Mouse (Mus musculus) liver, postnatal 0 days (tissue): ENCODE data around the gene Batf. TPM values are rescaled to one million over a fixed set of nuclear protein-coding genes. Genes with fewer than 3 reads are reported as not detected.

ENCODE experiments used
- ATAC-seq: fragments of 200-750 bp; cut with Nextera tagmentation; 2 replicates; pipeline ENCODE4 v1.8.0; 2017; ENCODE audit warnings: mild to moderate bottlenecking, moderate library complexity
- DNase-seq: peaks from one replicate; pipeline ENCODE4 v3.0.0-alpha.2; 2016
- H3K27ac ChIP-seq: fragments of 300-500 bp; sonication (generic); 2 replicates; pipeline ENCODE4 v1.5.1; 2014; ENCODE audit warnings: antibody characterized with exemption, moderate library complexity, mild to moderate bottlenecking, low read depth
- H3K27me3 ChIP-seq: fragments of 300-500 bp; sonication (generic); 2 replicates; pipeline ENCODE4 v1.6.1; 2014; ENCODE audit warnings: low read length, control low read depth, mixed read lengths; ENCODE audit not compliant: insufficient read depth
- H3K36me3 ChIP-seq: fragments of 300-500 bp; sonication (generic); replicated peaks from 2 replicates; pipeline ENCODE4 v1.6.1; 2014; ENCODE audit warnings: mild to moderate bottlenecking, control low read depth, low read length, moderate library complexity, mixed read lengths; ENCODE audit not compliant: insufficient read depth
- H3K4me1 ChIP-seq: fragments of 300-500 bp; sonication (generic); 2 replicates; pipeline ENCODE4 v1.6.1; 2014; ENCODE audit warnings: antibody characterized with exemption, mild to moderate bottlenecking, control low read depth; ENCODE audit not compliant: insufficient read depth
- H3K4me2 ChIP-seq: fragments of 300-500 bp; sonication (generic); 2 replicates; pipeline ENCODE4 v1.6.1; 2014; ENCODE audit warnings: low read depth, mild to moderate bottlenecking, low read length, moderate library complexity, mixed read lengths
- H3K4me3 ChIP-seq: fragments of 300-500 bp; sonication (generic); 2 replicates; pipeline ENCODE4 v1.5.1; 2014; ENCODE audit warnings: low read depth, low read length
- H3K9ac ChIP-seq: fragments of 300-500 bp; sonication (generic); replicated peaks from 2 replicates; pipeline ENCODE4 v1.6.1; 2014; ENCODE audit warnings: mild to moderate bottlenecking, moderate library complexity
- H3K9me3 ChIP-seq: fragments of 300-500 bp; sonication (generic); 2 replicates; pipeline ENCODE4 v1.6.1; 2016; ENCODE audit warnings: mild to moderate bottlenecking, control low read depth, low read length, mixed read lengths
- CTCF ChIP-seq: sonication (generic); IDR thresholded peaks from 2 replicates; pipeline ENCODE4 v1.5.1; 2016; ENCODE audit warnings: antibody characterized with exemption, low read depth
- EP300 ChIP-seq: IDR thresholded peaks from 2 replicates; pipeline ENCODE4 v1.6.1; 2016; ENCODE audit warnings: antibody characterized with exemption, low read depth, mild to moderate bottlenecking
- WGBS: fragments of 180-500 bp; shearing (Covaris S2); extraction: QIAGEN DNeasy Blood & Tissue Kit; methylation state at CpG from one replicate; pipeline ENCODE4 v1.1.7; 2014; ENCODE audit not compliant: insufficient replicate concordance; 5-methylcytosine and 5-hydroxymethylcytosine counted together
- polyA plus RNA-seq: library from polyadenylated mRNA; unstranded; fragments of >200 nt; fragmentation: Nextera tagmentation; extraction: Ambion mirVana; gene quantifications from 2 replicates; pipeline ENCODE4 v1.2.1, GENCODE M21; 2015

Batf gene
- polyA plus RNA-seq, 1 experiment from 2014 or later, result 3.3 TPM

DNA sequence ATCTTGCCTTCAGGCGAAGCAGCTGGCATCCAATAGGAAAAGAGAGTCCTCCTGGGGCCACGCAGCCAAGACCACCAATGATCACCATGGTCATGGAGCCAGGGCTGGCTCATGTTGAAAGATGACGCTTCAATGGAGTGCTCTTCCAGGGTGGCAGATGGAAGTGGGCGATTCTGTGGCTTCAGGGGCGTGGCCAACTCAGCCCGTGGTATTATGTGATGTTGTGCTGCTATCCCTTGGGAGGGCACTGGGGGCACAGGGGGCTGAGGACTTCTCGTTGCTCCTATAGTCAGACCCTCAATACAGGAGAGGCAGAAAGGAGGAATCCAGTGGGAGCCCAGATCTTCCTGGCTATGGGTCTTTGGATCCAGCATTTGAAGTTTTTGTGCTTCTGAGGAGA is 18.1 kb downstream of the Batf start:
- H3K27ac ChIP-seq, result peak overlapping the region; percentile 83
- H3K36me3 ChIP-seq, result no peaks in the 10 kb centered on the region
- H3K9ac ChIP-seq, result no peak overlapping the region
- 30% methylated on average over 7 of the region's 7 CpGs for WGBS
- H3K4me2 ChIP-seq, result peak overlapping the region; percentile 91
- peak; percentile 37; the same call in 1 of the 2 replicates for ATAC-seq
- no peaks in the 10 kb centered on the region for H3K9me3 ChIP-seq
- DNase-seq, result peak; percentile 51
- TF ChIP-seq CTCF (no peak), EP300 (no peak)
- peaks cover 19% of the 10 kb centered on the region for H3K4me1 ChIP-seq
- H3K4me3 ChIP-seq, result no peak overlapping the region
- H3K27me3 ChIP-seq, result no peaks in the 10 kb centered on the region

GRCm38 (mm10) chr12:85705002-85705830 is 18.7 kb downstream of the Batf start:
- TF ChIP-seq CTCF, result peak; percentile 20
- 0 out of 2 replicates have a peak, but pooled peaks have one; percentile 0 for TF ChIP-seq EP300
- Histone ChIP-seq H3K4me3 (peak overlapping the region; percentile 54), H3K4me2 (peak overlapping the region; percentile 91), H3K27me3 (no peaks in the 10 kb centered on the region), H3K36me3 (no peaks in the 10 kb centered on the region), H3K4me1 (peaks cover 19% of the 10 kb centered on the region), H3K27ac (peak overlapping the region; percentile 83), H3K9ac (peak overlapping the region; percentile 67), H3K9me3 (no peaks in the 10 kb centered on the region)
- peak; percentile 90 for ATAC-seq
- DNase-seq, result peak; percentile 85
- WGBS, result 7% methylated on average over 20 of the region's 20 CpGs

- H3K27me3 ChIP-seq, result no peaks in the 10 kb centered on the region
- H3K4me2 ChIP-seq, result peak overlapping the region; percentile 91
- ATAC-seq (no peak), DNase-seq (no peak)
- H3K9ac ChIP-seq, result peak overlapping the region; percentile 67
- H3K4me3 ChIP-seq, result peak overlapping the region; percentile 54
- H3K27ac ChIP-seq, result peak overlapping the region; percentile 83
- 16% methylated on average over 17 of the region's 17 CpGs for WGBS
- TF ChIP-seq EP300, result no peak
- no peak for TF ChIP-seq CTCF
- H3K4me1 ChIP-seq, result peaks cover 19% of the 10 kb centered on the region
- H3K36me3 ChIP-seq, result no peaks in the 10 kb centered on the region
- H3K9me3 ChIP-seq, result no peaks in the 10 kb centered on the region
These were observed 19.5 kb downstream of the Batf start for GRCm38 (mm10) chr12:85705831-85706530.

- Histone ChIP-seq H3K27me3 (no peaks in the 10 kb centered on the region), H3K9ac (no peak overlapping the region), H3K36me3 (no peaks in the 10 kb centered on the region), H3K4me3 (no peak overlapping the region), H3K4me2 (no peak overlapping the region), H3K27ac (no peak overlapping the region), H3K9me3 (no peaks in the 10 kb centered on the region), H3K4me1 (peaks cover 19% of the 10 kb centered on the region)
- no peak for ATAC-seq
- WGBS, result 75% methylated on average over 4 of the region's 4 CpGs
- DNase-seq, result no peak
- TF ChIP-seq CTCF (no peak), EP300 (no peak)
These were observed 20.4 kb downstream of the Batf start for GRCm38 (mm10) chr12:85706906-85707305.

DNA sequence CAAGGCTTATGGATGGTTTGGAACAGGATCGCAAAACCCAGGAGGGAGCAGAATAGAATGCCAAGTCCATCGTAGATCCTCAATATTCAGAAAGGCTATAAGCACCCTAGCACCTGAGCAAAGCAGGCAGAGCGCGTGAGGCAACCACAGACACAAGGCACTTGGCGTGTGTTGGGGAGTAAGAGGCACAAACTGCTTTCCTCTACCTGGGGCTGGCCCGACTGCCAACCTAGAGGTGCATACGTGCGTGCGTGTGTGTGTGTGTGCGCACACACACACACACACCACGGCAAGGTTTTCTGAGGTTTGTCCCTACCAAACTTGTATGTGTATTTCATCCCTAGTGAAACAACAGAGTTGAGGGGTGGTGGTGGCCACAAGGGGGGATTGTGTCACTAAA is 20.9 kb downstream of the Batf start:
- 87% methylated on average over 11 of the region's 11 CpGs for WGBS
- TF ChIP-seq CTCF (no peak), EP300 (no peak)
- H3K27ac ChIP-seq, result no peak overlapping the region

GRCm38 (mm10) chr12:85708556-85708955 is 22.1 kb downstream of the Batf start:
- TF ChIP-seq CTCF, result no peak

More for the DNA sequence above, 20.9 kb downstream of the Batf start:
- H3K4me1 ChIP-seq, result peaks cover 19% of the 10 kb centered on the region
- H3K9ac ChIP-seq, result no peak overlapping the region
- H3K4me2 ChIP-seq, result no peak overlapping the region
- H3K36me3 ChIP-seq, result no peaks in the 10 kb centered on the region
- no peaks in the 10 kb centered on the region for H3K27me3 ChIP-seq
- no peak for ATAC-seq
- no peaks in the 10 kb centered on the region for H3K9me3 ChIP-seq
- H3K4me3 ChIP-seq, result no peak overlapping the region
- DNase-seq, result no peak

More at GRCm38 (mm10) chr12:85708556-85708955, 22.1 kb downstream of the Batf start:
- H3K4me1 ChIP-seq, result peaks cover 19% of the 10 kb centered on the region
- H3K36me3 ChIP-seq, result no peaks in the 10 kb centered on the region
- DNase-seq (no peak), ATAC-seq (no peak)
- WGBS, result 80% methylated on average over 12 of the region's 12 CpGs
- no peak overlapping the region for H3K9ac ChIP-seq
- no peak overlapping the region for H3K27ac ChIP-seq
- no peaks in the 10 kb centered on the region for H3K27me3 ChIP-seq
- no peaks in the 10 kb centered on the region for H3K9me3 ChIP-seq
- H3K4me2 ChIP-seq, result no peak overlapping the region
- H3K4me3 ChIP-seq, result no peak overlapping the region
